Mouse (Mus musculus) forebrain, embryonic 15.5 days (tissue): ENCODE measurements at regions not wholly inside any gene's neighbourhood (a gene's known extent, or its start where the extent isn't known, plus 50 kb on each side); places are given as distances from the start of the nearest gene placed in this dataset.

Source experiments
- ATAC-seq: fragments of 200-750 bp; cut with Nextera tagmentation; replicated peaks from 2 replicates; pipeline ENCODE4 v1.8.0; 2017; ENCODE audit warnings: mild to moderate bottlenecking, moderate TSS enrichment, moderate library complexity
- H3K27ac ChIP-seq: fragments of 300-500 bp; sonication (generic); replicated peaks from 2 replicates; pipeline ENCODE4 v1.5.1; 2015; ENCODE audit warnings: mild to moderate bottlenecking, inconsistent platforms
- H3K27me3 ChIP-seq: fragments of 300-500 bp; sonication (generic); 2 replicates; pipeline ENCODE4 v1.6.1; 2015; ENCODE audit warnings: inconsistent platforms
- H3K36me3 ChIP-seq: fragments of 300-500 bp; sonication (generic); 2 replicates; pipeline ENCODE4 v1.6.1; 2015; ENCODE audit warnings: mild to moderate bottlenecking, inconsistent platforms
- H3K4me1 ChIP-seq: fragments of 300-500 bp; sonication (generic); 2 replicates; pipeline ENCODE4 v1.6.1; 2015; ENCODE audit warnings: inconsistent platforms
- H3K4me2 ChIP-seq: fragments of 300-500 bp; sonication (generic); replicated peaks from 2 replicates; pipeline ENCODE4 v1.6.1; 2015; ENCODE audit warnings: mild to moderate bottlenecking, inconsistent platforms
- H3K4me3 ChIP-seq: fragments of 300-500 bp; sonication (generic); 2 replicates; pipeline ENCODE4 v1.5.1; 2015; ENCODE audit warnings: mild to moderate bottlenecking, inconsistent platforms
- H3K9ac ChIP-seq: fragments of 300-500 bp; sonication (generic); replicated peaks from 2 replicates; pipeline ENCODE4 v1.6.1; 2015; ENCODE audit warnings: mild to moderate bottlenecking, inconsistent platforms
- H3K9me3 ChIP-seq: fragments of 300-500 bp; sonication (generic); 2 replicates; pipeline ENCODE4 v1.6.1; 2016; ENCODE audit warnings: inconsistent platforms
- WGBS: fragments of 180-500 bp; shearing (Covaris S2); methylation state at CpG from one replicate; pipeline ENCODE4 v1.1.7; 2015; ENCODE audit warnings: mixed read lengths; 5-methylcytosine and 5-hydroxymethylcytosine counted together

DNA sequence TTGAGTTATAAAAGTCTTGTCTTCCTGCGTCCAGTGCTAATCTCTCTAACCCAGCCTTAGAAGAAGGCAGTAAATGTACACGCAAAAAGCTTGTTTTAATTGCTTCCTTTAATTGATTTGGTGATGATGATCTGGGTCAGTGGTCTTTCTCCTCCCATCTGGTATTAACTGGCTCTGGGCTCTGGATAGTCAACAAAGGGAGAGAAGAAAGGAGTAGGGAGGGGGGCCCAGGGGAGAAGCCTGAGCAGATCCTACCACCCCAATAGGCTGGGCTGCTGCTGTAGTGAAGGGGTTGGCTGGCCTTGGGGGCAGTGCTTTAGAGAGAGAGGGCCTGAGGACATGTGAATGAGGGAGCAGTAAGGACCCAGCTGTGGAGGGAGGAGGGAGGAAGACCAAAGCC, 135.0 kb upstream of the Lemd2 start:
- no peak overlapping the region for H3K4me3 ChIP-seq
- ATAC-seq: no peak
- no peaks in the 10 kb centered on the region for H3K36me3 ChIP-seq
- no peak overlapping the region for H3K9ac ChIP-seq
- H3K27ac ChIP-seq: no peak overlapping the region
- WGBS: 23% methylated on average over 2 of the region's 2 CpGs
- H3K4me1 ChIP-seq: no peaks in the 10 kb centered on the region
- no peaks in the 10 kb centered on the region for H3K9me3 ChIP-seq
- H3K4me2 ChIP-seq: no peak overlapping the region
- H3K27me3 ChIP-seq: no peaks in the 10 kb centered on the region

DNA sequence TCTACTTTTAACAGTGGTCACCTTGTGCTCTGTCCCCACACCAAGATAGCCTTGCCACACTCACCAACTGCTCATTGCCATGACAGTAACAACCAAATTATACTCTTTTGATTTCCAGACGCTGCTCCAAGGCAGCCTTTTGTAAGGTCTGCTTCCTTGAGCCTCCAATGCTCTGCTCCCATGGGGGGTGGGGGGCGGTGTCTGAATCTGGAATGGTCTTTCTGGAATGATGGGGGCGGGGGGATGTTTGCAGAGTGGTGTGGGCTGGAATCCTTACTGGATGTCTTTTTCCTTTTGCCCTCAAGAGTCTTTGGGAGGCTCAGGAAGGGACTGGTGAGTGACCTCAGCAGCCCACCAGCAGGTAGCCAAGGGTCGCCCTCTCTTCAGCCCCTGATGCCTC, 131.4 kb upstream of the Lemd2 start:
- Histone ChIP-seq H3K36me3 (no peaks in the 10 kb centered on the region), H3K9me3 (no peaks in the 10 kb centered on the region), H3K27me3 (no peaks in the 10 kb centered on the region), H3K4me3 (no peak overlapping the region), H3K4me2 (no peak overlapping the region), H3K9ac (no peak overlapping the region), H3K27ac (no peak overlapping the region), H3K4me1 (no peaks in the 10 kb centered on the region)
- WGBS: 58% methylated on average over 4 of the region's 4 CpGs
- ATAC-seq: no peak

DNA sequence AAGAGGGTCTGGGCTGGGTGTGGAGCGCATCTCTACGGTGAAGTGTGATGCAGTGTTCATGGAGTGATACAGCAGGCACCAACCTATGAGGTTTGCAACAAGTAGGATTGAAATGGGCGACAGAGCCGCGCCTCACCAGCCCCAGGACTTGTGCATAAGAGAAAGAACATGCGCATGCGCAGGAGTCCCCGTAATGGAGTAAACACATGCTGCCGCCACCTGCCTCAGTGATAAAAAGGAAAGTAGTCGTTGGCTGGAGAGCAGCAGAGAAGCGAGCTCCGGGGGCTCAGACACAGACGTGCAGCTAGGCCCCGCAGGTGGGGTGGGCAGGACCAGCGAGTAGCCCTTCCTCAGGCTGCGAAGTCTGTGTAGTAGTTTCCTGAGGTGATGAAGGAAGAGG, 129.3 kb upstream of the Lemd2 start:
- 80% methylated on average over 16 of the region's 16 CpGs for WGBS
- H3K9ac ChIP-seq: no peak overlapping the region
- H3K27me3 ChIP-seq: no peaks in the 10 kb centered on the region
- no peaks in the 10 kb centered on the region for H3K9me3 ChIP-seq
- no peaks in the 10 kb centered on the region for H3K36me3 ChIP-seq
- H3K4me1 ChIP-seq: 0 out of 2 replicates have a peak, but pooled peaks cover 3% of the 10 kb centered on the region
- no peak for ATAC-seq
- no peak overlapping the region for H3K4me3 ChIP-seq
- H3K4me2 ChIP-seq: no peak overlapping the region
- H3K27ac ChIP-seq: no peak overlapping the region

DNA sequence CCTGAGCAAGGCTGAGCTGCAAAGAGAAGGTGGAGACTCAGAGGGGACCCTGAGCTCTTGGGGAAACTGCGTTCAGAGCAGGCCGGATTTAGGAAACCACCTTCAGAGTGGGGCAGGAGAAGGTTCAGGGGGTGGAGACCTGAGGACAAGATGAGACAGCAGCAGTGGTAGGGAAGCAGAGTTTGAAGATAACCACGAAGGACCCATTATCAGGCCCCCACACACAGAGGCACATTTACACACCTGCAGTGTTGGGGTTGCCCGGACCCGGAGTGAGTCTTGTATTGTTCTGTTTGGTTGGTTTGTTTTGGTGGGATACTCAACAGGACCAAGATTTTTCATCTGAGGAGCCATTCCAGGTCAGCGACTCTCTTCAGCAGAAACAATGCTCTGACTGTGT, 128.9 kb upstream of the Lemd2 start:
- Histone ChIP-seq H3K9ac (no peak overlapping the region), H3K27ac (no peak overlapping the region), H3K36me3 (no peaks in the 10 kb centered on the region), H3K4me2 (no peak overlapping the region), H3K9me3 (no peaks in the 10 kb centered on the region), H3K4me3 (no peak overlapping the region), H3K27me3 (no peaks in the 10 kb centered on the region), H3K4me1 (0 out of 2 replicates have a peak, but pooled peaks cover 3% of the 10 kb centered on the region)
- ATAC-seq: no peak
- 82% methylated on average over 6 of the region's 6 CpGs for WGBS

DNA sequence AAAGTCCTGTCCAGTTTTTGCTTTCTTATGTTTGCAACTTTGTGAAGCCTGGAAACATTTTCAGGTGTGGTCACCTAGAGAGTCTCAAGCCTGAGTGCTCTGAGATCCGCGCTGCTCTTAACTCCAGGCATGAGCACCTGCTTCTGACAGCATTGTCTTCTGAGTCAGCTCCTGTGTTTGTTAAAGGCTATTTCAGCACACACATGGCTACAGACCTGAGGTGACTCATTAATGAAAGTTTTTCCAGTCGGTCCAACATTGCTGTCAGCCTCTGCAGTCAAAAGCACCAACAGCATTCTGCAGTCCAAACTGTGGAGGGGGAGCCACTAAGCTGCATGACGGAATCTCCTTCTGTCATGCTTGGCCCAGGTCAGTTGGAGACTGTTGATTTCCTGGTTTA, 127.8 kb upstream of the Lemd2 start:
- Histone ChIP-seq H3K4me3 (no peak overlapping the region), H3K9ac (no peak overlapping the region), H3K36me3 (no peaks in the 10 kb centered on the region), H3K4me2 (no peak overlapping the region), H3K27me3 (no peaks in the 10 kb centered on the region), H3K9me3 (no peaks in the 10 kb centered on the region), H3K4me1 (0 out of 2 replicates have a peak, but pooled peaks cover 3% of the 10 kb centered on the region), H3K27ac (no peak overlapping the region)
- no peak for ATAC-seq
- WGBS: 87% methylated on average over 4 of the region's 4 CpGs

DNA sequence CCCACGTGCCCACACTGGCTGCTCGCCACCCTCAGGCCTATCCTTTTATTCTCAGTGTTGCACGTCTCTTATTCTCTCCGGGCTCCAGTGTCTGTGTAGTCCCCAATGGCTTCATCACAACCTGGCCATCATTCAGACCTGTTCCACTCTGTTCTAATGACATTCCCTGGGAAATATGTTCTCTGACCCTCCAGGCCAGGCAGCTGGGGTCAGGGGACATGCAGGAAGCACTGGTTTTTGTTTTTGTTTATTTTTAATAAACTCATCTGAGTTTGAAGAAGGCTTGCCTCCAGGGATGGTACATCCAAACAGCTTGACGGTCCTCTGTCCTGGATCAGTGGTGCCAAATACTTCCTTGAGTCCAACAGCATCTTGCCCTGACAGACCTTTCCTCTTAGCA, 127.4 kb upstream of the Lemd2 start:
- Histone ChIP-seq H3K4me3 (no peak overlapping the region), H3K4me1 (0 out of 2 replicates have a peak, but pooled peaks cover 3% of the 10 kb centered on the region), H3K4me2 (no peak overlapping the region), H3K36me3 (no peaks in the 10 kb centered on the region), H3K9me3 (no peaks in the 10 kb centered on the region), H3K9ac (no peak overlapping the region), H3K27ac (no peak overlapping the region), H3K27me3 (no peaks in the 10 kb centered on the region)
- WGBS: 65% methylated on average over 5 of the region's 5 CpGs
- ATAC-seq: no peak

DNA sequence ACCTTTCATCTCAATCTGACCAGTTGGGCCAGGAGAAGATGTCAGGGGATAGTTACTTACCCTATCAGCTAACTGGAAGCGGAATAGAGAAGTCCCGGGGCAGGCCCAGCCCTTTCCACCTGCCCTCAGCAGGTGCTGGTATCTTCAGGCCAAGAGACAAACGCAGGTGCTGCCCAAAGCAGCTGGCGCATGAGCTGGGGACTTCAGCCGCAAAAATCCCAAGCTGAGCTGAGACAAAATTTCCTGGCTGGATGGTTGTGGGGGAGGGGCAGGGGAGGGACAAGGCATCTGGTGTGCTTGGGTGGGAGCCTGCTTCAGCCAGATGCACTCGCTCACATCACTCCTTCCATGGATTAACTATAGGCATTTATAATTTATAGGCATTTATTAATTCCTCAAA, 125.5 kb upstream of the Lemd2 start:
- WGBS: 60% methylated on average over 6 of the region's 6 CpGs
- Histone ChIP-seq H3K27me3 (no peaks in the 10 kb centered on the region), H3K4me3 (no peak overlapping the region), H3K9me3 (no peaks in the 10 kb centered on the region), H3K4me1 (0 out of 2 replicates have a peak, but pooled peaks cover 3% of the 10 kb centered on the region), H3K36me3 (no peaks in the 10 kb centered on the region), H3K27ac (no peak overlapping the region), H3K9ac (no peak overlapping the region), H3K4me2 (no peak overlapping the region)
- ATAC-seq: no peak

DNA sequence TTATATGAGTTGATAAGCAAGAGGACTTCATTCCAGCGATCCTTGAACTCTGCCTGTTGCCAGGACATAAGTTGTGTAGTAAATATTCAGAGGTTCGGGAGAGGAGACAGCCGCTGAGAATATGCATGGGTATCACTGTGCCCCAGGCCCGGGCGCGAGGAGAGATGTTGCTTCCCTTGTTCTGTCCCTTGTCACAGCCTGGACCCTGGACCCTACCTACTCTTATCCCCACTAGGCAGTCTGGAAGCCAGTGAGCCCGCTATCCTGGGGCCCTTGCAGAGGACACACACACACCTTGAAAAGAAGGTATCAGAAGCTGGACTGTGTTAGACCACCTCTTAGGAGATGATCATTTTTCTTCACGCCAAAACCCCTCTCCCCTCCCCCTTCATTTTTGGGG, 124.9 kb upstream of the Lemd2 start:
- WGBS: 87% methylated on average over 8 of the region's 8 CpGs

DNA sequence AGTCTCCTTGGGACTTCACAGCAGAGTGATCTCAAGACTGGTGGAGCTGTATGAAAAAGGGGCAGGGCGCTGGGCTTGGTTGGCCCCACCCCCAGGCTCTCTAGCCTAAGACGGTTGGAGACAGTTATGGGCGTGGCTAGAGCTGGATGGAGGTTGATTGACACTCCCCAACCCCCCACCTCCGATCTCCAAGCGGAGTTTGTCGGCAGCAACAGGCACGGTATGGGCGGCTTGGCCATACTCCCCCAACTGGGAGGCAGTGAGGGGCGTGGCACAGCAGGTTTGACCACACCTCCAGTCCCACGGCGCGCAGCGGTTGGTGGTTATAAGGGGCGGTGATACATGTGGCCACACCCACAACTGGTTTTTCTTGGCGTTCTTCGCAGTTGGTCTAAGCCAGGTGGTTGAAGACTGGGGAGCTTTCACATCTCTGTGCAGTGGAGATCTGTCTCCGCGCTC, 120.8 kb upstream of the Lemd2 start:
- peaks cover 4% of the 10 kb centered on the region; the same call in 1 of the 2 replicates for H3K27me3 ChIP-seq
- ATAC-seq: 0 out of 2 replicates have a peak, but pooled peaks have one; percentile 55
- H3K27ac ChIP-seq: no peak overlapping the region
- H3K9me3 ChIP-seq: no peaks in the 10 kb centered on the region
- H3K36me3 ChIP-seq: no peaks in the 10 kb centered on the region
- 12% methylated on average over 18 of the region's 18 CpGs for WGBS
- H3K4me1 ChIP-seq: 0 out of 2 replicates have a peak, but pooled peaks cover 3% of the 10 kb centered on the region
- H3K4me2 ChIP-seq: peak overlapping the region; percentile 27
- H3K9ac ChIP-seq: no peak overlapping the region
- peak overlapping the region; percentile 14; the same call in 1 of the 2 replicates for H3K4me3 ChIP-seq

More for the DNA sequence above, 124.9 kb upstream of the Lemd2 start:
- Histone ChIP-seq H3K9ac (no peak overlapping the region), H3K27ac (no peak overlapping the region), H3K27me3 (peaks cover 4% of the 10 kb centered on the region; the same call in 1 of the 2 replicates), H3K4me2 (no peak overlapping the region), H3K4me3 (no peak overlapping the region), H3K4me1 (0 out of 2 replicates have a peak, but pooled peaks cover 3% of the 10 kb centered on the region), H3K9me3 (no peaks in the 10 kb centered on the region), H3K36me3 (no peaks in the 10 kb centered on the region)
- ATAC-seq: no peak

DNA sequence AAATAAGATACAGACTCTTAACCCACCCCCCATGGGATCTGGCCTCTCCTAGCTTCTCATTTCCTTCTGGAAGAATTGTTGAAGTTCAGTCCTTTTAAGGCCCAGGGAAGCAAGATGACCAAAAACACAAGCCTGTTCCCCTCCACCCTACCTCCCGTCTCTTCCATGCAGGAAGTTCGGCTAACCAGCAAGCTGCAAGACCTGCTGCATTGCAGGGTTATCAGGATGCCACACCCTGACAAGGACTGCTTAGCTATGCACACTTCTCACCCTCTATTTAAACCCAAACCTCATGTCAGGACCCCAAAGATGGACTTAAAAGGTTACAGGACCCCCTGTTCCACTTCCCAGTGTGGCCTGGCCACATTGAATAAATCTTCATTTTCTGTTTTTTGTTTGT, 119.2 kb upstream of the Lemd2 start:
- H3K4me2 ChIP-seq: no peak overlapping the region
- no peak overlapping the region for H3K9ac ChIP-seq
- WGBS: 79% methylated on average over 2 of the region's 2 CpGs
- no peak overlapping the region for H3K27ac ChIP-seq
- H3K4me1 ChIP-seq: peaks cover under 1% of the 10 kb centered on the region; the same call in 1 of the 2 replicates
- H3K36me3 ChIP-seq: no peaks in the 10 kb centered on the region
- no peaks in the 10 kb centered on the region for H3K9me3 ChIP-seq
- peaks cover 7% of the 10 kb centered on the region; the same call in 1 of the 2 replicates for H3K27me3 ChIP-seq
- H3K4me3 ChIP-seq: no peak overlapping the region
- no peak for ATAC-seq

DNA sequence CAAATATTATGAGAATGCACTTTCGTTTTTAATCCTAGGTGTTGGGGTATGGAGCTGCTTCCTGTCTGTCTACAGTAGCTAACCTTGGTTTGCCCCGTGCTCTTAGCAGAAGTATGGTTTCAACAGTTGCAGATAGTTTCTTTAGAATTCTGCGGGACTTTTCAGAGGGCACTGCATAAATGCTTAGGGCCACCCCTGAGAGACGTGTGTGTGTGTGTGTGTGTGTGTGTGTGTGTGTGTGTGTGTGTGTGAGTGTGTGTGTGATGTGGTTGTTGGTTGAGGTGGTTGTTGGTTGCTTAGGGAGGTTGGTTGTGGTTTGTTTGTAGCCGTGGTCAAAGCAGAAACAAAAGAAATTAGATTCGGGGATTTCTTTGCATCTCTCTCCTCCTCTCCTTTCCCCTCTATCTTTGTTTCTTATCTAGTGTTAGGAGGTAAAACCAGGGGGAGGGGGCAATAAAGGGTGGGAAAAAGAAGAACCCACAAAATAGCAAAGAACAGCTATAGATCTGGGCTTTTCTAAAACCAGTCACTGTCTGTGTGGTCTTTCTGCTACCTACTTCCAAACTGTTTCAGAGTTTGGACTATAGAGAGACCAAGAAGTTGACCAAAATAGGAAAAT, 118.7 kb upstream of the Lemd2 start:
- Histone ChIP-seq H3K36me3 (no peaks in the 10 kb centered on the region), H3K4me1 (peaks cover 5% of the 10 kb centered on the region), H3K4me2 (no peak overlapping the region), H3K27ac (no peak overlapping the region), H3K9me3 (no peaks in the 10 kb centered on the region), H3K9ac (no peak overlapping the region), H3K4me3 (no peak overlapping the region), H3K27me3 (peaks cover 7% of the 10 kb centered on the region; the same call in 1 of the 2 replicates)
- 78% methylated on average over 6 of the region's 6 CpGs for WGBS
- no peak for ATAC-seq

DNA sequence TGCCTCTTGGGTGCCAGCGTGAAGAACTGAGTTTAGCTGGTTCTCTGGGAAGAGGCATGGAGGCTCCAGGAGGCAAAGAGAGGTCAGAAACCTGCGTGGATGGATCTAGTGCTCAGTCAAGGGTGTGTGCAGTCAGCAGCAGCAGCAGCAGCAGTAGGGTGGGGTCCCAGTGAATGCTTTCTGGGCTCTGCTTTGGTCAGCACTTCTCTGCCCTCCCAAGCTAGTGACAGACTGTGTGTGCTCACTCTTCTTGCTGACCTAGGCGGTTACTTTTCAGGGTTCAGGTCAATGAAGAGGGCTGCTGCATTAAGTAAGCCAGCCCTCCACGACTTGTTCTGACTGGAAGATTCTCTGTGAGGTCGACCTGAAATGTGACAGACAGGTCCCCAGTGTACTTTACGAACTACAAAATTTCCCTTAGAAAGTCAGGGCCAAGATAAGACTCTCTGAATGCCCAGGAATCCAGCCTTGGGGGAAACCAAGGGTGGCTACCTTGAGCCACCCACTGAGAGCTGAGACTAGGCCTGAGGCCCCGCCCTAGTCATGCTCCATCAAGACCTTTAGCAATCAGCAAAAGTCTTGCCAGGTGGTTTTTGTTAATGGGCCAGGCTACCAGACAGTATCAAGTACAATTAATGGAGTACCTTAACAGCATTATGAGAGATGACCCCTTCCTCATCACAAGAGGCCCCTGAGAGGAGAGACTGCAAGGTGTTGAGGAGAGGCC, 114.9 kb upstream of the Lemd2 start:
- no peak overlapping the region for H3K4me2 ChIP-seq
- H3K9ac ChIP-seq: no peak overlapping the region
- H3K4me3 ChIP-seq: no peak overlapping the region
- H3K27ac ChIP-seq: no peak overlapping the region
- H3K36me3 ChIP-seq: no peaks in the 10 kb centered on the region
- no peak for ATAC-seq
- WGBS: 84% methylated on average over 7 of the region's 7 CpGs
- peaks cover 36% of the 10 kb centered on the region for H3K4me1 ChIP-seq
- H3K27me3 ChIP-seq: peaks cover 3% of the 10 kb centered on the region; the same call in 1 of the 2 replicates
- no peaks in the 10 kb centered on the region for H3K9me3 ChIP-seq
